Mouse (Mus musculus) ES-Bruce4 (cell line): ENCODE measurements at regions not wholly inside any gene's neighbourhood (a gene's known extent, or its start where the extent isn't known, plus 50 kb on each side); places are given as distances from the start of the nearest gene placed in this dataset.

Experiments
- CTCF ChIP-seq: IDR thresholded peaks from one replicate; pipeline ENCODE4 v1.8.1; 2011; ENCODE audit warnings: low read depth, low read length
- EP300 ChIP-seq: IDR thresholded peaks from 2 replicates; pipeline ENCODE4 v1.6.1; 2011; ENCODE audit warnings: low read depth, low read length; ENCODE audit not compliant: insufficient read depth

GRCm38 (mm10) chr19:16050220-16051055, 65.6 kb upstream of the Cep78 start:
- TF ChIP-seq CTCF = no peak
- no peak for TF ChIP-seq EP300
